Mouse (Mus musculus): Measurements from ENCODE around the gene Slc34a1. TPM values are rescaled to one million over a fixed set of nuclear protein-coding genes. Genes with fewer than 3 reads are reported as not detected.

Gene Slc34a1
- polyA plus RNA-seq, 1 experiment, result not detected

- peak; percentile 78 to 89 for DNase-seq
- Histone ChIP-seq H3K4me3 (replicated peaks; ENCODE audit: insufficient read depth, low read depth, low read length) (no peak overlapping the region), H3K27ac (ENCODE audit: insufficient read depth, low read length) (no peak overlapping the region), H3K4me1 (ENCODE audit: control insufficient read depth, insufficient read depth, low read length) (peaks cover 7% of the 10 kb centered on the region), H3K27me3 (ENCODE audit: control insufficient read depth, insufficient read depth, low read length) (no peaks in the 10 kb centered on the region)
- TF ChIP-seq POLR2A (IDR thresholded peaks at IDR 0.05; ENCODE audit: borderline replicate concordance, insufficient read depth, low read length), result no peak
- peak; percentile 91 for TF ChIP-seq CTCF (IDR thresholded peaks at IDR 0.05; ENCODE audit: borderline replicate concordance, insufficient read depth, low read depth, low read length)
- WGBS, result 9% methylated on average over 12 of the region's 12 CpGs
Measured at GRCm38 (mm10) chr13:55418004-55418403, 20.0 kb downstream of the Slc34a1 start.

DNA sequence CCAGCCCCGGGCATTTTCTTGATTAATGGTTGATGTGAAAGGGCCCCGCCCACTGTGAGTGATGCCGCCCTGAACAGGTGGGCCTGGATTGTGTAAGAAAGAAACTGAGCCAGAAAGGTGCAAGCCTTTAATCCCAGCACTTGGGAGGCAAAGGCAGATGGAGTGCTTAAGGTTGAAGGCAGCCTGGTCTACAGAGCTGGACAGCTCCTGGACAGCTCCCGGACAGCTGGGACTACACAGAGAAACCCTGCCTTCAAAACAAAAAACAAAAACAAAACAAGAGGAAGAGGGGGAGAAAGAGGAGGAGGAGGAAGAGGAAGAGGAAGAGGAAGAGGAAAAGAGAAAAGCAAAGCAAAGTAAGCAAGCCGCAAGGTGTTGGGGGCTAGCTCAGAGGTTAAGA is 21.2 kb downstream of the Slc34a1 start:
- Histone ChIP-seq H3K4me1 (ENCODE audit: control insufficient read depth, insufficient read depth, low read length) (peaks cover 7% of the 10 kb centered on the region), H3K4me3 (replicated peaks; ENCODE audit: insufficient read depth, low read depth, low read length) (no peak overlapping the region), H3K27ac (ENCODE audit: insufficient read depth, low read length) (no peak overlapping the region), H3K27me3 (ENCODE audit: control insufficient read depth, insufficient read depth, low read length) (no peaks in the 10 kb centered on the region)
- TF ChIP-seq CTCF (IDR thresholded peaks at IDR 0.05; ENCODE audit: borderline replicate concordance, insufficient read depth, low read depth, low read length), result no peak
- 85% methylated on average over 5 of the region's 5 CpGs for whole genome bisulfite sequencing
- DNase-seq, result no peak

- no peak overlapping the region for H3K4me3 ChIP-seq (replicated peaks; ENCODE audit: insufficient read depth, low read depth, low read length)
- WGBS, result 30% methylated on average over 50 of the region's 51 CpGs
Measured at GRCm38 (mm10) chr13:55420018-55420932, 22.3 kb downstream of the Slc34a1 start.

DNA sequence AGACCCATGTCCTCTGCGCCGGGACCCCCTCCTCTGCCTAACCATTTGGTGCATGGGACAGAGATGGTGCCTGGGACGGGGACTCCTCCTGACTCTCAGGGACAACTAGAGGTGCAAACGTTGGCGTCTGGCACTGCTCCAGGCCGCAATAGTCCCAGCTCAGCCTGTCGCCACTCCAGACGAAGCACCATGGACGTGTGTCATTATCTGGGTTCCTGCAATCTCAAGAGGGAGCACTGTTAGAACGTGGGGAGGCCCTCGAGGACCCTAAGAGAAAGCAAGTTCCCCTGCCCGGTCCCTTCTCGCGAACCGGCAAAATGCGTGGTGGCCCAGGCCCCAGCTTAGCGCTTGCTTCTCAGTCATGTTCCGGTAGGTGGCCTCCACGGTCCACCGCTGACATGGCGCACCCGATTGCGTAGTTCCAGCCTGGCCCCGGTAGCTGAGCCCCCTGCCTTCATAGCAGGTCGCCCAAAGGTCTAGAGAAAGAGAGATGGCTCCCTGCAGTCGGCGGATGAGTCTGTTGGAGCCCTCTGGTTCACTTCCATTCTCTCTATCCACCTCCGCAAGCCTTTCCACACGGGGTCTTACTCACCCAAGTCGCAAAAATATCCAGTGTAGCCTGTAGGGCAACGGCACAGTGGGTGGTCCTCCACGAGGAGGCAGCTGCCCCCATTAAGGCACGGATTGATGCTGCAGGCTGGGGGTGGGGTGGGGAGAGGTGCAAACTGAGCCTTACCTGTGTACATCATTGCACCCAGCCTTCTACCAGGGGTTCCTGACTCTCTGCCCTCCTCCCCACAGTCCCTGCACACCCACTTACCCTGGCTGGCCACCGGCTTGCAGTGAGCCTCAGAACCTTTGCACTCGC is 23.2 kb downstream of the Slc34a1 start:
- Histone ChIP-seq H3K4me1 (ENCODE audit: control insufficient read depth, insufficient read depth, low read length) (peaks cover 4% of the 10 kb centered on the region; the same call in 1 of the 2 replicates), H3K27ac (ENCODE audit: insufficient read depth, low read length) (no peak overlapping the region), H3K27me3 (ENCODE audit: control insufficient read depth, insufficient read depth, low read length) (no peaks in the 10 kb centered on the region), H3K4me3 (replicated peaks; ENCODE audit: insufficient read depth, low read depth, low read length) (peak overlapping the region; percentile 23)
- TF ChIP-seq POLR2A (IDR thresholded peaks at IDR 0.05; ENCODE audit: borderline replicate concordance, insufficient read depth, low read length) (no peak), CTCF (IDR thresholded peaks at IDR 0.05; ENCODE audit: borderline replicate concordance, insufficient read depth, low read depth, low read length) (peak; percentile 77)
- DNase-seq, result peak; percentile 57 to 71
- WGBS, result 15% methylated on average over 35 of the region's 35 CpGs

More at GRCm38 (mm10) chr13:55420018-55420932, 22.3 kb downstream of the Slc34a1 start:
- TF ChIP-seq CTCF (IDR thresholded peaks at IDR 0.05; ENCODE audit: borderline replicate concordance, insufficient read depth, low read depth, low read length), result no peak
- no peak for TF ChIP-seq POLR2A (IDR thresholded peaks at IDR 0.05; ENCODE audit: borderline replicate concordance, insufficient read depth, low read length)
- no peaks in the 10 kb centered on the region for H3K27me3 ChIP-seq (ENCODE audit: control insufficient read depth, insufficient read depth, low read length)
- H3K27ac ChIP-seq (ENCODE audit: insufficient read depth, low read length), result no peak overlapping the region
- peaks cover 4% of the 10 kb centered on the region; the same call in 1 of the 2 replicates for H3K4me1 ChIP-seq (ENCODE audit: control insufficient read depth, insufficient read depth, low read length)
- DNase-seq, result peak in 1 of 2 experiments; percentile 16

- Histone ChIP-seq H3K27ac (ENCODE audit: insufficient read depth, low read length) (no peak within 1 kb of the TSS), H3K4me1 (ENCODE audit: control insufficient read depth, insufficient read depth, low read length) (peaks cover under 1% of the 10 kb centered on the region; the same call in 1 of the 2 replicates), H3K27me3 (ENCODE audit: control insufficient read depth, insufficient read depth, low read length) (no peaks in the 10 kb centered on the region), H3K4me3 (replicated peaks; ENCODE audit: insufficient read depth, low read depth, low read length) (no peak within 1 kb of the TSS)
- no peak for DNase-seq
- 91% methylated on average over 10 of the region's 10 CpGs for WGBS
- no peak for TF ChIP-seq POLR2A (IDR thresholded peaks at IDR 0.05; ENCODE audit: borderline replicate concordance, insufficient read depth, low read length)
- no peak for TF ChIP-seq CTCF (IDR thresholded peaks at IDR 0.05; ENCODE audit: borderline replicate concordance, insufficient read depth, low read depth, low read length)
Measured at GRCm38 (mm10) chr13:55426613-55427012, 28.6 kb downstream of the Slc34a1 start, which contains the start of gene F12. Gene F12 (minus strand): TSS chr13:55426793.

- Histone ChIP-seq H3K4me3 (replicated peaks; ENCODE audit: insufficient read depth, low read depth, low read length) (no peak overlapping the region), H3K27ac (ENCODE audit: insufficient read depth, low read length) (no peak overlapping the region), H3K4me1 (ENCODE audit: control insufficient read depth, insufficient read depth, low read length) (no peaks in the 10 kb centered on the region), H3K27me3 (ENCODE audit: control insufficient read depth, insufficient read depth, low read length) (no peaks in the 10 kb centered on the region)
- 82% methylated on average over 12 of the region's 12 CpGs for WGBS
- no peak for DNase-seq
- no peak for TF ChIP-seq POLR2A (IDR thresholded peaks at IDR 0.05; ENCODE audit: borderline replicate concordance, insufficient read depth, low read length)
- TF ChIP-seq CTCF (IDR thresholded peaks at IDR 0.05; ENCODE audit: borderline replicate concordance, insufficient read depth, low read depth, low read length), result no peak
Measured at GRCm38 (mm10) chr13:55429226-55429888, 31.4 kb downstream of the Slc34a1 start.

GRCm38 (mm10) chr13:55430566-55430965 is 32.6 kb downstream of the Slc34a1 start:
- no peak for DNase-seq
- Histone ChIP-seq H3K27me3 (ENCODE audit: control insufficient read depth, insufficient read depth, low read length) (no peaks in the 10 kb centered on the region), H3K4me1 (ENCODE audit: control insufficient read depth, insufficient read depth, low read length) (no peaks in the 10 kb centered on the region), H3K4me3 (replicated peaks; ENCODE audit: insufficient read depth, low read depth, low read length) (no peak overlapping the region), H3K27ac (ENCODE audit: insufficient read depth, low read length) (no peak overlapping the region)
- WGBS, result 76% methylated on average over 2 of the region's 2 CpGs
- TF ChIP-seq CTCF (IDR thresholded peaks at IDR 0.05; ENCODE audit: borderline replicate concordance, insufficient read depth, low read depth, low read length), result no peak
- no peak for TF ChIP-seq POLR2A (IDR thresholded peaks at IDR 0.05; ENCODE audit: borderline replicate concordance, insufficient read depth, low read length)

Measured in cerebellum, adult 2 months (tissue).